Mouse (Mus musculus): Measurements from ENCODE around the gene Hsd17b2.
"Not testable (repeated sequence)": the region's sequence is repeated elsewhere in the genome, so short reads cannot be mapped to it uniquely, and the experiment has no call there.

Hsd17b2 gene

GRCm38 (mm10) chr8:117714604-117715003 is 12.9 kb downstream of the Hsd17b2 start:
- no peak for DNase-seq (ENCODE audit: low read depth, low spot score)

DNA sequence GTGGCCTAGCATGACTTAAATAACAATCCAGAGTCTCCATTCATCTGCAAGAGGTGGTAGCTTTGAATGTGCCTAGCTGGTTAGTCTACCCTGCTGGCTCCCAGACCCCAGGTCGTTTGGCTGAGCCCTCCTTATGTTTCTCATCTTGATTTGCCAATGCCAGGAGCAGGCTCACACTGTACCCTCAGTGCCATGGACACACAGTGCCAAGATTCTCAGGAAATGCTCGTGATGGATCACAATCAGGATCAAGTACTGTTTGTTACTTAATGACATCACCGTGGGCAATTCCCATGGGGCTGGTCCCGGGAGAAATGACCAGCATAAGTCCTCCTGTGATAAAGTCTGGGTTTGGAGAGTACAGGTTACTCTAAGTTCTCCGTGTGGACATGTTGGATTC is 14.2 kb downstream of the Hsd17b2 start:
- DNase-seq (ENCODE audit: low read depth, low spot score): no peak

- no peak for DNase-seq (ENCODE audit: low read depth, low spot score)
These were observed 16.6 kb downstream of the Hsd17b2 start for GRCm38 (mm10) chr8:117718152-117718860.

- no peak for DNase-seq (ENCODE audit: low read depth, low spot score)
These were observed 24.8 kb downstream of the Hsd17b2 start for GRCm38 (mm10) chr8:117726467-117726866.

DNA sequence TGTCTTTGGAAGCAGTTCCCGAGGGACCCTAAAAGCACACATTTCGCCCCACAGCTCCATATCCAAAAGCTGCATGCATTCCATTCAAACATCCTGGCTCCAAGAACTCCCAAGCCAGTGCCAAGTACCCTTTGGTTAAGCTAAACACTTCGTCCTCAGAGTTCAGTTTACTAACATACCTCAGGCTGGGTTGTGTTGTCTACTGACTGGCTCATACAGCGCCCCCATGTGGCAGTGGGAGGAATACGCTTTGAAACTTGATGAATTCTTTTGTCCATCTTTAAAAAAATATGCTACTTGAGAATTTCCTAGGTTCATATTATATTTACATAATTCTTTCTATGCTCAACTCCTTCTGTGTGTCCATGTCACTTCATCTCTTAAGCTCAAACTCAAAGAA is 25.9 kb downstream of the Hsd17b2 start:
- DNase-seq (ENCODE audit: low read depth, low spot score): peak; percentile 77

- no peak for DNase-seq (ENCODE audit: low read depth, low spot score)
These were observed 26.5 kb downstream of the Hsd17b2 start for GRCm38 (mm10) chr8:117728234-117728633.

DNA sequence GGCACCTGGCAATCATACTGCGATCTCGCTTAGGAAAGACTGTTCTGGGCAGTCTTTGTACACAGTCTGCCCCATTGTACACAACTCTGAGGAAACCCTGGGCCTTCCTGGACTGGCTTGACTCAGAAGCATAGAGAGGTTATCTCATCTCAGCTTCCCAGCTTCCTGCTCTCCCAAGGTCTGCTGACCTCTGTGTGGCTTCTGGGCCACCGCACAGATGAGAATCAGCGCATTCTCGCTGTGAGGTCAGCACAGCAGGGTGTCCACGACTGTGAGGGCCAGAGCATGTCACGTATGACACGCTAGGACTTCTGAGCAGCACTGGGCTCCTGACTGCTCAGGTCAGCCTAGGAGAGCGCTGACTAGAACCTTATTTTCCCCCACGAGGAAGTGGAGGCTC is 29.3 kb downstream of the Hsd17b2 start:
- peak; percentile 11 for DNase-seq (ENCODE audit: low read depth, low spot score)

DNA sequence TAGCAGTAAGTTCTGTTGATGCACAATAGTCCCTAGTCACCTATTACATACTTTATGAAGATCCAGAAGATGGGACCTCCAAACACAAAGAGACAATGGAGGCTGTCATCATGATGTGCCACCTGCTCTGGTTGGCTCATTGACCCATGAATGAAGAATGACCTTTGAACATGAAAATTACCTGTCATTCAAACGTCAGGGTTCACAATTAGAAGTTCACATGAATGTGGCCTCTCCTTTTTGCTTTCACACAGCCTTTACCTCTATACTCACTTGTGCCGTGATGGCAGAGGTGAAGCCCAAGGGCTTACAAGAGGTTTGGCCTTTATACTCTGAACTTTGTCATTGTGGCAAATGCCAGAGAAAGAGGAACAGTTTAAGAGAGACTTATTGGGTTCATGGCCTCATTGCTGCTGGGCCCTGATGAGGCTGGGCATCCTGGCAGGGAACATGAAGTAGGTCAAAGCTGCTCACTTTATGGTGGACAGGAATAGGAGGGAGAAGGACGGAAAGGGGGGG is 35.0 kb downstream of the Hsd17b2 start:
- DNase-seq (ENCODE audit: low read depth, low spot score): no peak

DNA sequence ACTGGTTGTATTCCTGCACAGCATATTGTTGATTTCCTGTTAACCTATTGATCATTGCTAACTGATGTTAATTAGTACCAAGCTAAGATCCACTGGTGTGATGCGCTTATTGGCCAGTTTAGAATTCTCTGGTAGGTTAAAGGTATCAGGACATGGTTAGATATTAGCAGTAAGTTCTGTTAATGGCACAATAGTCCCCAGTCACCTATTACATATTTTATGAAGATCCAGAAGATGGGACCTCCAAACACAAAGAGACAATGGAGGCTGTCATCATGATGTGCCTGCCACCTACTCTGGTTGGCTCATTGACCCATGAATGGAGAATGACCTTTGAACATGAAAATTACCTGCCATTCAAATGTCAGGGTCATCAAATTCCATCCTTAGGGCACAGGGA is 36.5 kb downstream of the Hsd17b2 start:
- not testable (repeated sequence) for DNase-seq (ENCODE audit: low read depth, low spot score)

DNA sequence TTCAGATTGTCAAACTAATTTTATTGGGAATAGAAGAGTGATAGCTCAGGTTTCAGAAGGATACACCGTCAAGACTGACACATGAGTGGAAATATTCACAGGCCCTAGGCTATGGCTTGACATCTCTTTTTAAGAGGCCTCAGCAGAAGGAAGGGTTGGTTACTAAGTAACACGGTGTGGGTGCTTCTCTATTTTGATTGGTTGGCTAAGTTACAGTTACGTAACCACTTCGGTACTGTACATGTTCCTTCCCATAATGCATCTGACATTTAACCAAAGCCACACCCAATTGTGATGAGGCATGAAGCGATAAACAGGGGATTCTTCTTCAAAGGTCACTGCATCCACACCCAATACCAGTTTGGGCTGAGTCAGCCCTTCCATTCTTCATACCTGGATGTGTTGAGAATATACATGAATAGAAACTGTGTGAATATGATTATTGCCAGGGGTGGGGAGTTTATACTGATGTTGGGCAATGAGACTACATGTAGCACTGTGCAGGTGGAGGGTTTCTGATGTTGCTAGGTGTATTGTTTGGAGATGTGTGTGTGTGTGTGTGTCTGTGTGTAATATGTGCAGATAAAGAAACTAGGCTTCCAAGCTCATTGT is 38.8 kb downstream of the Hsd17b2 start:
- DNase-seq (ENCODE audit: low read depth, low spot score): no peak

- no peak for DNase-seq (ENCODE audit: low read depth, low spot score)
These were observed 40.8 kb downstream of the Hsd17b2 start for GRCm38 (mm10) chr8:117742431-117743012.

GRCm38 (mm10) chr8:117746651-117747050 is 44.9 kb downstream of the Hsd17b2 start:
- no peak for DNase-seq (ENCODE audit: low read depth, low spot score)

GRCm38 (mm10) chr8:117747428-117747827 is 45.7 kb downstream of the Hsd17b2 start:
- DNase-seq (ENCODE audit: low read depth, low spot score): peak; percentile 96

DNA sequence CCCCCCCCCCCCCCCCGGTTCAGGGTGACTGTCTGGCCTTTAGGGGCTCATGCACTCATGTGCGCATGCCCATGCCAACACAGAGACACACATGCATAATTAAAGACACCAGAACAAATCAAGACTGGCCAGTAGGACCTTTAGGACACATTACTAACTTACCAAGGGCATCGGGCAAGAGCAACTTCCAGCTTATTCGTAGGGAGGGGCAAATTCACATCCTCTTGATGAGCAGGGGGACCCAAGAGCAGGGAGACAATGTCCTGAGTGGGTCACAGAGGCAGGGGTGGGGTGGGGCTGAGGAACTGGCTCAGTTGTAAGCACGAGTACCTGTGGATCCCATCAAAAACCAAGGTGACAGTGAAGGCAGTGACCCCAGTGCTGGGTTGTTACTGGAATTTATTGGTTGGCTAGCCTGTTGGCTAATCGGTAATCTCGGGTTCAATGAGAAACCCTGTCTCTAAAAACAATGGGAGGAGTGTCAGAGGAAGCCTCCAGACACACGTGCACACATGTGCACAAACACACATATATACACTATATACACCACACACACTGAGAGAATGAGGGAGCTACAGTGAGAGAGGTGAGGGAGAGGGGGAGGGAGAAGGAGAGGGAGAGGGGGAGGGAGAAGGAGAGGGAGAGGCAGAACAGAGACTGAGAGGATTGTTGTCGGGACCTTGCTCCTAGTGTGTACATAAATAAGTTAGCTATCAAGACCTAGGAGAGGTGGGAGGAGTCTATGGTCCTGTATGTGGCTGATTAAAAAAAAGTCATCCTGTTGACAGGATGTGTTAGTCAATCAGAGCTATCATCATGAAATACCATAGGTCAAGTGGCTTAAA is 46.4 kb downstream of the Hsd17b2 start:
- DNase-seq (ENCODE audit: low read depth, low spot score): peak; percentile 66

GRCm38 (mm10) chr8:117749436-117749835 is 47.7 kb downstream of the Hsd17b2 start:
- DNase-seq (ENCODE audit: low read depth, low spot score): peak; percentile 55

DNA sequence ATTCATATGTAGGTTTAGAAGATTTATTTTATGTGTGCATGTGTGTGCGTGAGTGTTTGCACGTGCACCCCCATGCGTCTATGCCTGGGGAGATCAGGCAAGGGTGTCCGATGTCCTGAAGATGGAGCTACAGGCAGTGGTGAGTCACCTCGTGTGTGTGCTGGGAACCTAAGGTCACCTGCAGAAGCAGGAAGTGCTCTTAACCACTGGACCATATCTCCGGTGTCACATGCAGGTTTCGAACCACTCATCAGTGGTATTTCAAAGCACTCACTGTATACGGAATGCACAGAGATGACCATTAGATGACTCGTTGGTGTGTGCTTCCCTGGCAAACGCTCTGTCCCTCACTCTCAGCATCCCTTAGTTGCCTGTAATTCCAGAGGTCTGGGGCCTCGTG is 56.2 kb downstream of the Hsd17b2 start:
- DNase-seq (ENCODE audit: low read depth, low spot score): no peak

DNA sequence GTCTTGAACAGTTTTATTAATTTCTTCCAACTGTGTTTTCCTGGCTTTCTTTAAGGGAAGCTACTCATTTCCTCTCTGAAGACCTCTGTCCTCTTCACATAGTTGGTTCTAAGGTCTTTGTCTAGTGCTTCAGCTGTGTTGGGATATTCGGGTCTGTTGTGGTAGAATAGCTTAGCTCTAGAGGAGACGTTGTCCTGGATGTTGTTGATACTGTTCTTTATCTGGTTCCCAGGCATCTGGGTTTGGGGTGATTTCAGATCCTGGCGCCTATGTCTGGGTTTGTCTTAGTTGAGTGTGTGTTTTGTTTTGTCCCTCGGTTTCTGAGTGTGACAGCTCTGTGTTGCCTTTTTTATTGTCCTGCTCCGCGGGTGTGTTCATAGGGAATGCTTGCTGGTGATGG is 61.1 kb downstream of the Hsd17b2 start:
- no peak for DNase-seq (ENCODE audit: low read depth, low spot score)

GRCm38 (mm10) chr8:117764625-117765024 is 62.9 kb downstream of the Hsd17b2 start:
- DNase-seq (ENCODE audit: low read depth, low spot score): no peak

- no peak for DNase-seq (ENCODE audit: low read depth, low spot score)
These were observed 64.2 kb downstream of the Hsd17b2 start for GRCm38 (mm10) chr8:117765947-117766346.

- DNase-seq (ENCODE audit: low read depth, low spot score): no peak
These were observed 67.3 kb downstream of the Hsd17b2 start for GRCm38 (mm10) chr8:117768971-117769370.

DNA sequence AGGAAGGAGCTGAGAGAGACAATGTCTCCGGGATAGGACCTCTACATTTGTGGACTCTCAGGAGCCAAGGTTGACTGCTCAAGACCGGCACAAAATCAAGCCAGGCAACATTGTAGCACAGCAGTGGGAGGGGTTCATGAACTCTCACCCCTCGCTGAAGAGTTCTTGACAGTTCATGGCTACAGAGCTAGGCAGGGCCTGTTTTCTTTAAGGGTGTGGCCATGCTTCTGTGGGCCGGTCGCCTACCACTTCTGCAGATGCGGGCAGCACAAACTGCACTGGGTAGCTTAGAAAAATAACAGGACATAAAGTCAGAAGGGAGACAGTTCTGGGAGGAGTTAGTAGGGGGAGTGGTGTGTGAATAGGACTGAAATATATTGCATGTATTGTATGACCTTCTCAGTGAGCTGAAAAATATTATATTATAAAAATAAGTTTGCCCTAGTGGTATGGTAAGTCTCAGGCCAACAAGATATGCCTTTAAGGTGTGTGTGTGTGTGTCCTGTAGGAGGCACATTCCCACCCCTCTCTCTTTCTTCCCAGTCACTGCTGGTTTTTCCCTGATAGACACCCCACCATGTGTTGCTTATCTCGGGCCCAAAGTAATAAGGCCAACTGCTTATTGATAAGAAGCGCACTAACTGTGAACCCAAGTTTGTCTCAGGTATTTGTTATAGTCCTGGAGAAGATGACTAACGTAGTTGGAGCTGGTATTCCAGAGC is 69.6 kb downstream of the Hsd17b2 start:
- DNase-seq (ENCODE audit: low read depth, low spot score): no peak

All from ZHBTc4 (cell line).